Mouse (Mus musculus) liver, embryonic 14.5 days (tissue): ENCODE data around the gene H2bfm. TPM values are rescaled to one million over a fixed set of nuclear protein-coding genes. Genes with fewer than 3 reads are reported as not detected.
"Not testable (repeated sequence)": the region's sequence is repeated elsewhere in the genome, so short reads cannot be mapped to it uniquely, and the experiment has no call there.

ENCODE experiments used
- ATAC-seq: fragments of 200-750 bp; cut with Nextera tagmentation; 2 replicates; pipeline ENCODE4 v1.8.0; 2017; ENCODE audit warnings: moderate number of reproducible peaks, mild to moderate bottlenecking, moderate library complexity; ENCODE audit not compliant: insufficient read depth
- DNase-seq, 3 experiments: peaks; one replicate each; pipeline ENCODE4 v3.0.0-alpha.2; 2012 to 2013; ENCODE audit warnings: low read depth in 3 of 3, low spot score in 3 of 3
- H3K27ac ChIP-seq: fragments of 300-500 bp; sonication (generic); 2 replicates; pipeline ENCODE4 v1.5.1; 2014; ENCODE audit warnings: moderate library complexity, mild to moderate bottlenecking, control low read depth, inconsistent platforms
- H3K27me3 ChIP-seq: fragments of 300-500 bp; sonication (generic); 2 replicates; pipeline ENCODE4 v1.6.1; 2014; ENCODE audit warnings: mild to moderate bottlenecking, low read length, moderate library complexity; ENCODE audit not compliant: control insufficient read depth, insufficient read depth
- H3K36me3 ChIP-seq: fragments of 300-500 bp; sonication (generic); replicated peaks from 2 replicates; pipeline ENCODE4 v1.6.1; 2014; ENCODE audit warnings: low read depth; ENCODE audit not compliant: control insufficient read depth, insufficient read depth
- H3K4me1 ChIP-seq, 2 experiments: fragments of 200-500 bp in 1 of 2; fragments of 300-500 bp in 1 of 2; sonication (generic) in 1 of 2; replicated peaks; 2 replicates each; pipeline ENCODE4 v1.6.1; 2012 to 2014; ENCODE audit warnings: antibody characterized with exemption in 1 of 2, inconsistent platforms in 1 of 2, low read length in 1 of 2; ENCODE audit not compliant: control insufficient read depth in 2 of 2, insufficient read depth in 2 of 2
- H3K4me2 ChIP-seq: fragments of 300-500 bp; sonication (generic); 2 replicates; pipeline ENCODE4 v1.6.1; 2014; ENCODE audit warnings: low read depth, mild to moderate bottlenecking, control low read depth, moderate library complexity
- H3K4me3 ChIP-seq, 2 experiments: fragments of 200-500 bp in 1 of 2; fragments of 300-500 bp in 1 of 2; sonication (generic) in 1 of 2; 2 replicates each; pipeline ENCODE4 v1.5.1; 2012 to 2014; ENCODE audit warnings: low read depth in 2 of 2, low read length in 2 of 2, mild to moderate bottlenecking in 2 of 2, control low read depth in 1 of 2, inconsistent platforms in 1 of 2, moderate library complexity in 1 of 2; ENCODE audit not compliant: insufficient read depth in 1 of 2
- H3K9ac ChIP-seq: fragments of 300-500 bp; sonication (generic); replicated peaks from 2 replicates; pipeline ENCODE4 v1.6.1; 2014; ENCODE audit warnings: mild to moderate bottlenecking, control low read depth, moderate library complexity
- H3K9me3 ChIP-seq: fragments of 300-500 bp; sonication (generic); 2 replicates; pipeline ENCODE4 v1.6.1; 2016; ENCODE audit warnings: low read length, mixed read lengths; ENCODE audit not compliant: control insufficient read depth
- CTCF ChIP-seq: IDR thresholded peaks from 2 replicates; pipeline ENCODE4 v1.5.1; 2016; ENCODE audit warnings: antibody characterized with exemption, low read depth, control low read depth
- EP300 ChIP-seq: IDR thresholded peaks from 2 replicates; pipeline ENCODE4 v1.6.1; 2016; ENCODE audit warnings: antibody characterized with exemption, low read depth
- WGBS: fragments of 180-500 bp; shearing (Covaris S2); extraction: QIAGEN DNeasy Blood & Tissue Kit; methylation state at CpG from one replicate; pipeline ENCODE4 v1.1.7; 2014; ENCODE audit not compliant: insufficient replicate concordance; 5-methylcytosine and 5-hydroxymethylcytosine counted together
- polyA plus RNA-seq, 2 experiments: library from polyadenylated mRNA; depleted of rRNA in 1 of 2; stranded (reverse) in 1 of 2; unstranded in 1 of 2; fragments of >200 nt; fragmentation: Nextera tagmentation in 1 of 2; extraction: Ambion mirVana in 1 of 2; gene quantifications; 2 replicates each; pipeline versions ENCODE4 v1.2.1 to v1.2.3; 2012 to 2014

Gene H2bfm
- not detected in 2 replicates for polyA plus RNA-seq (2012; rRNA removed)
- polyA plus RNA-seq (2014; fragmentation: Nextera tagmentation; extraction: Ambion mirVana): not detected in 2 replicates

DNA sequence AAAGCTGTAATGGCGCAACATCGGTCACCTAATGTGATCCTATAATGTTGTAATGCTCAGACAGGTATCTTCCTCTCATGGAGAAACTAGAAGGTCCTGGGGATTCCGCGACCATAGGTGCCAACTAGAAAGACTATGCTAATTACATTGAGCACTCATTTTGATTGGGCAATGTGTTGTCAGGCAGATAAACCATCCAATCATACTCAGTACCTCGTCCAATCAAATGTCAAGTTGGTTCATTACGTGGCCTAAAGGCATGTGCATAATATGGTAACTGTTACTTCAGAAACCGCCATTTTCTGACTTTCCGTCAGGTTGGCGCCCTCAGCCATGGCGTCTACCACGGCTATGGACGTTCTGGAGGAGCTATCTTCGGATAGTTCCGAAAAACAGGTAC lies at the start of gene H2bfm:
Gene H2bfm (plus strand): TSS at position 295 of the 400 bp plus-strand sequence.
- ATAC-seq (no peak), DNase-seq (no peak)
- Histone ChIP-seq H3K4me2 (no peak within 1 kb of the TSS), H3K9me3 (no peaks in the 10 kb centered on the region; the same call in 1 of the 2 replicates), H3K4me1 (no peaks in the 10 kb centered on the region), H3K27me3 (no peaks in the 10 kb centered on the region), H3K36me3 (no peaks in the 10 kb centered on the region), H3K27ac (no peak within 1 kb of the TSS), H3K4me3 (no peak within 1 kb of the TSS), H3K9ac (no peak within 1 kb of the TSS)
- TF ChIP-seq EP300: no peak
- no peak for TF ChIP-seq CTCF
- WGBS: 73% methylated on average over 14 of the region's 14 CpGs

DNA sequence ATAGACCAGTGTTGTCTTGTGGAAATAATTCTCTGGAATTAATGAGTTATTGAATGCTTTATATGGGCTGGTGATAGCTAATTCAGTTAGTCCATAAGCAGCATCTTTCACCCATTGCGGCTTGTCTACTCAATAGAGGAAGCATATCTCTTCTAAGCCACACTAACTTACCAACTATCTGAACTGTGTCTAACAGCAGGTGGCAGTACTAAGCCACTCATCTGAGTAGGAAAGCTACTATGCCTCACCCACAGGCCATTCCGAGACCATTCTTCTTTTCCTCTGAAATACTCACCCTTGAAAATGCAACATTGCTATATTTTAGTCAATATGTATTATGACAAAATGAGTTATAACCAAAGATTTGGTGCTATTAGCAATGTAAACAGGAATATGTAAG lies 31.4 kb upstream of the H2bfm start:
- TF ChIP-seq CTCF: no peak
- TF ChIP-seq EP300: no peak
- Histone ChIP-seq H3K4me3 (no peak overlapping the region), H3K4me2 (no peak overlapping the region), H3K36me3 (no peaks in the 10 kb centered on the region), H3K27ac (no peak overlapping the region), H3K27me3 (no peaks in the 10 kb centered on the region), H3K9ac (no peak overlapping the region), H3K4me1 (no peaks in the 10 kb centered on the region), H3K9me3 (no peaks in the 10 kb centered on the region)
- WGBS: 52% methylated on average over 2 of the region's 2 CpGs
- ATAC-seq (no peak), DNase-seq (no peak)

DNA sequence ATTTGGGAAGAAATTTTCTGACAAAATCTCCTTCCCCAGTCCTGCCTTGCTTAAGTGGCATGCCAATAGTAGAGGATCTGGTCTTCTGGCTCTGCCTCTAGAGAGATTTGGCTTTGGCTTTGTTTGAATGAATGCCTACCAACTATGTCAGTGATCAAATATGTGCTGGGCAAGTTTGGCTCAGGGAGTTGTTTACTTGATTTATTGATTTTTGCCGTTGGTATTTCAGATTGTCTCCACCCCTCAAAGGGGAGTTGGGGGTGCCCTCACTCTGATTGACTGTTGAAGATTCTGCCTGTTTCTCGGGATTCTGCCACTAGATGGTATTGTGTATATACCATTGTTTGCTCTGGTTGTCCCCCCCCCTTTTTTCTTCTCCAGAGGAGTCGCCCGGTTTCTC lies 22.8 kb upstream of the H2bfm start:
- Histone ChIP-seq H3K4me3 (no peak overlapping the region), H3K4me2 (no peak overlapping the region), H3K4me1 (no peaks in the 10 kb centered on the region), H3K27me3 (no peaks in the 10 kb centered on the region), H3K27ac (no peak overlapping the region), H3K36me3 (no peaks in the 10 kb centered on the region), H3K9ac (no peak overlapping the region), H3K9me3 (no peaks in the 10 kb centered on the region)
- TF ChIP-seq CTCF: no peak
- TF ChIP-seq EP300: no peak
- DNase-seq (no peak), ATAC-seq (no peak)
- 32% methylated on average over 4 of the region's 4 CpGs for WGBS

DNA sequence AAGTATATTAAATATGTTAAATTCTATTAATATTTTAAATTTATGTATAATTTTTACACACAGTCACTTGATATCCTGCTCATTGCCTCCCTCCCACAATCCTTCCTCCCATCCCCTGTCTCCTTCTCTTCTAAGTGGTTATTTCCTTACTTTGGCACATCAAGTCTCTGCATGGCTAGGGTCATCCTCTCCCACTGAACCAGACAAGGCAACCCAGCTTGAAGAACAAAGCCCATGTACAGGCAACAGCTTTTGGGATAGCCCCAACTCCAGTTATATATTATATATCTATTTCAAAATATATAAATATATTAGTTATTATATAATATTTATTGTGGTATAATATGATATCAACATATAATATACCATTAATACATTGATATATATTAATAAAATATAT lies 1.3 kb upstream of the H2bfm start:
- Histone ChIP-seq H3K9ac (no peak overlapping the region), H3K4me1 (no peaks in the 10 kb centered on the region), H3K4me3 (no peak overlapping the region), H3K36me3 (no peaks in the 10 kb centered on the region), H3K4me2 (no peak overlapping the region), H3K9me3 (no peaks in the 10 kb centered on the region; the same call in 1 of the 2 replicates), H3K27me3 (no peaks in the 10 kb centered on the region), H3K27ac (no peak overlapping the region)
- no peak for ATAC-seq
- DNase-seq: no peak
- TF ChIP-seq EP300 (no peak), CTCF (no peak)

DNA sequence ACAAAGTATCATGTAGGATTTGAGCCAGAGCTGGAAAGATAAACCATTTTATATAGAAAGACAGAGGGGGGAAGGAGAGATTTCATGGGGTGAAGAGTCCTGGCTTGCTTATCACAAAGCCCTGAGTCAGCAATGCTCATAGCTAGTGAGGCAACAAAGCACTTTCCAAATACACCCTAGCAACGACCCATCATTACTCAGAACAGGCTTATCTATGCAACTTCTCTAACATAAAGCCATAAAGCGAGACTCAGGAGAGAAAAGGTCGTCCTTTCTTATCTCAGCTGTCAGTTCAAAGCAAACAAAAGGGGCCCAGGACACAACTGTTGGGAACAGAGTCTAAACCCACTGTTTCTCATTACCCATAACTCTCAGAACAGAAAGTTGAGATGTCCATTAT lies 10.9 kb downstream of the H2bfm start:
- Histone ChIP-seq H3K9ac (no peak overlapping the region), H3K4me2 (no peak overlapping the region), H3K36me3 (no peaks in the 10 kb centered on the region), H3K27me3 (no peaks in the 10 kb centered on the region), H3K9me3 (no peaks in the 10 kb centered on the region), H3K27ac (no peak overlapping the region), H3K4me1 (no peaks in the 10 kb centered on the region), H3K4me3 (no peak overlapping the region)
- TF ChIP-seq CTCF (no peak), EP300 (no peak)
- ATAC-seq (no peak), DNase-seq (no peak)
- 14% methylated on average over 3 of the region's 3 CpGs for WGBS

DNA sequence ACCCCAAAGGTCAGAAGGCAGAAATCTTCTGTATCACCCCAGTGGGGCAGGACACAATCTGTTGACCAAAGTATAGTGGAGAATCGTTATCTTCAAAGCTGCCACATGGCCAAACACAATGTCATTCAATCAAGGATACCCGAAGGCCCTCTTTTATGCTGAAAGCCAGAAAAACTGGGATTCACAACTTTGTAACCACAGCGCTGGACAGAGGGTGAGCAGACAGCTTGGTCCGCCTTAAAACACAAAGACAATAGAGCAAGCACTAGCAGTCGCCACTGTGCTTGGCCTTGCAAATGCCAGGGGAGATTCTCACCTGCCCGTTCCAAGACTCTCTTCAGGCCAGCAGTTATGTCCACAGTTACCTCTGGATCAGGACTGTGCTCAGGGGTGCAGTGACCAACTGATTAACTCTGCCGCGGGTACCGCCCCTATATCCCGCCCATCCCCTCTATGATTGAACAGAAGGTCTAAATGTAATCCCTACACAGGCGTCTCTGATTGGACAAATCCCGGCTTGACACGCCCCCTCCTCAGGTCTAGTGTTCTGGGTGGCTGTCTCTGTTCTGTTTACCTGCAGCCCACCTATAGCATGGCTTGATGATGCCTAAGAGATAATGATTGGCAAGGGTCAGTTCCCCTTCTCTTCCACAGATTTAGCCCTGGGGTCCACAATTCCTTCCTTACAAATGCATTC lies 30.6 kb downstream of the H2bfm start:
- H3K4me3 ChIP-seq: peak overlapping the region in 1 of 2 experiments; percentile 33; a peak in 1 of 4 replicates
- not testable (repeated sequence) for H3K4me1 ChIP-seq, H3K27me3 ChIP-seq, H3K9ac ChIP-seq, H3K4me2 ChIP-seq, H3K9me3 ChIP-seq, H3K36me3 ChIP-seq, DNase-seq, H3K27ac ChIP-seq
- 19% methylated on average over 13 of the region's 13 CpGs for WGBS
- ATAC-seq: peak; percentile 59; the same call in 1 of the 2 replicates

DNA sequence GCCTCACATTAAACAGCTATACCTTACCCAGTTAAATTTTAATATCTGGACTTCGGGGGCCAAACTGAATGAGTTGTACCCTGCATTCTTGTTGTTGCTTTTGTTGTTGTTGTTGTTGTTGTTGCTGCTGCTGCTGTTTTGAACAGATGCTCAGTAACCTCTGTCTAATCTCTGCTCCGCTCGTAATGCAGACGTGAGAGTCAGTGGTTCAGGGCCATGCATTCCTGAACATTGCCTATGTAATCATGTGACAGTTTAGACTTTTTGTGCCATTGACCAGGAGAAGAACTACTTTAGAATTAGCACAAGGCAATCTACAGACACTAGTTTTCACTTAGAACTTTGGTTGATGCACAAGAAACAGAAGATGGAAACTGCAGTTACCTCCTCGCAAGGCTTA lies 31.2 kb downstream of the H2bfm start:
- ATAC-seq, H3K4me2 ChIP-seq, H3K36me3 ChIP-seq, H3K4me3 ChIP-seq, DNase-seq, H3K27me3 ChIP-seq, H3K4me1 ChIP-seq, H3K9me3 ChIP-seq, H3K27ac ChIP-seq, H3K9ac ChIP-seq: not testable (repeated sequence)
- WGBS: 51% methylated on average over 5 of the region's 5 CpGs
